Mouse (Mus musculus) brain, adult 2 months (tissue): Measurements from ENCODE around the gene Prkag1.
"Not testable (repeated sequence)": the region's sequence is repeated elsewhere in the genome, so short reads cannot be mapped to it uniquely, and the experiment has no call there.

ENCODE experiments used
- DNase-seq: peaks from one replicate; pipeline ENCODE4 v3.0.0; 2011; ENCODE audit warnings: low read depth, low spot score

Prkag1 gene

GRCm38 (mm10) chr15:98823434-98823833, 7.9 kb downstream of the Prkag1 start:
- DNase-seq = no peak

DNA sequence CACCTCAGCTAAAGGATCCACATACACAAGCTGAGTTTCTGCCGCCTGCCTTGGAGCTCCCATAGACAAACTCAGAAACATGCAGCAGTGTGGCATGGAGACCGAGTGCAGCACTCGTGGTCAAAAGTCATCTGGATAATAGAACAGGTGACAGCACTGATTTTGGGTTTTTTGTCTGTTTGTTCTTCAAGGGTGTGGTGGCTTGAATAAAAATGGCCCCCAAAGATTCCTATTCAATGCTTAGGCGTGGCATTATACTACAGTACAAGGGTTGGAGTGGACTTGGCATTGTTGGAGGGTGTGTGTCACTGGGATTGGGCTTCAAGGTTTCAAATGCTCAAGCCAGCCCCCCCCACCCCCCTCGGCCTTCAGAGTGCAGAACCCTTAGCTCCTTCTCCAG, 9.2 kb downstream of the Prkag1 start:
- no peak for DNase-seq

- DNase-seq = peak; percentile 47
Measured at GRCm38 (mm10) chr15:98821403-98821802, 9.9 kb downstream of the Prkag1 start.

GRCm38 (mm10) chr15:98820937-98821336, 10.4 kb downstream of the Prkag1 start:
- DNase-seq = peak; percentile 51

DNA sequence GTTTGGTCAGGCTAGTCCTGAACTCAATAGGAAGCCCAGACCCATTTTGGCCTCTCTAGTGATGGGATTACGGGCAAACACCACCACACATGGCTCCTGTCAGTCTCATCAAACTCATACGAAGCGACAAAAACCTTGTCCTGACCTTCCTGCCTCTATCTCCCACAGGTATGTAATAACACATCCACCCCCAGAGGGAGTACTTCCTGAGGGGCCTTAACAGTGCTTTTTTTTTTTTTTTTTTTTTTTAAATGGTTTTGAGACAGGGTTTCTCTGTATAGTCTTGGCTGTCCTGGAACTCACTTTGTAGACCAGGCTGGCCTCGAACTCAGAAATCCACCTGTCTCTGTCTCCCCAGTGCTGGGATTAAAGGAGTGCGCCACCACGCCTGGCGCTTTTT, 13.2 kb downstream of the Prkag1 start:
- no peak for DNase-seq

DNA sequence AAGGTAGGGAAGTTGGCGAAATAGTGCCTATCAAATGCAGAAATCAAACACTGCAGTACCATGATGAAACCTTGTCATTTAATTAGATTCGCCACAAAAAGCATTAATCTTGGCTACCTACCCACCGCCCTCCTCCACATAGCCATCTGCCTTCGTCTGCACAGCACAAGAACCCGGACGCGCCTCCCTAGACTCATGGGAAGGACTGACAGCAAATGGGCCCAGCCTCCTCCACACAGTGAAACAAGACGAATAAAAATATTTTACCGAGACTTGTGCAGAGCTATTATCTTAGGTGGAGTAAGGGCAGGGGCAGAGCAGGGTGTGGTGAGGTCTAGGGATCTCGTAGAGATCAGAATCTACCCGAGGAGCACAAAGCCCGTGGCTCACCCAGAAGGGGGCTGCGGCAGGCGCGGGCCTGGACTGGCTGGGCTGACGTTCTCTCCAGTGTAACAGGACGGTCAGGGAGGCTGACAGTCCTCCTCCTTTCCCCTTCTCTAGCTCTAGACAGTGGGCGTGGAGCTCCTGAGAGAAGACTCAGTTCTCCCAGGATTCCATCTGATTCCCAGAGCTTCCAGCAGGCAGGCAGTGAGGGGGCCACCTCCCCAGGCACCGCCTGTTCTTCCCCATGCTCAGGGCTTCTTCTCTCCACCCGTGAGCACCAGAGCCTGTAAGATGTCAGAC, 18.4 kb downstream of the Prkag1 start:
- DNase-seq = peak; percentile 91

GRCm38 (mm10) chr15:98810212-98810611, 21.1 kb downstream of the Prkag1 start:
- DNase-seq = not testable (repeated sequence)

- DNase-seq = peak; percentile 25
Measured at GRCm38 (mm10) chr15:98809390-98809789, 21.9 kb downstream of the Prkag1 start, which contains the start of gene Ddn. TSS of gene Ddn (minus strand) at chr15:98809490.

GRCm38 (mm10) chr15:98808651-98809134, 22.6 kb downstream of the Prkag1 start:
- peak; percentile 97 for DNase-seq

DNA sequence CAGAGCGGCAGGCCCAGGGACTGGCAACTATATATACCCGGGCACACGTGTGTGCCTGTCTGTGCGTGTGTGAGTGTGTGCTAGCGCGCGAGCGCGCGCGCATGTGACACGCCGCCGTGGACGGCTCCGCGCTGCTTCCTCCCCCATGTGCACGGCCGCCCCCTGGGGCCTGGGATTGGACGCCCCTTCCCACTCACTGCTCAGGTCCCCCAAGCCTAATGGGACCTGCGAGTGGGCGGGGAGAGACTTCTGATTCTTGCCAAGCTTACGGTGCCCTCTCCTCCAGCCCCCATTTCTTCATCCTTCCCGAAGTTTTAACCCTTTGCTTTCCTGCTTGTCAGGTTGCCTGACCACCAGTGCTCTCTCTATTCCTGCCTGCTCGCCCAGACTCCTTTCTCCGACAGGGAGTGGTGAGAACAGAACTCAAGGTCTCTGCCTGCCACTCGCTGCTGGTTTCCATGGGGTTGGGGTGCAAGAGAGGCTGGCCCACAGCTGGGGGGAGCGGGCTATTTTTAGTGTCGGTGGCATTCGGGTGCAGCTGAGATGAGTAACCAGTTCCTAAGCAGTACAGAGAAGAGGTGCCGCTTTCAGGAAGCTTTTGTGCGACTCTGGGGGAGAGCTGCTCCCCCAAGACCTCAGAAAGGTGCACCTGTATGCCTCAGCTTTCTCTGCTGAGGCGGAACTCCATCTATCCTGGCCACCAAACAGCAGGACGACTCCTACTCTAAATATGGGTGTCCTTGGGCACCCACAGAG, 23.2 kb downstream of the Prkag1 start:
- DNase-seq = peak; percentile 91

DNA sequence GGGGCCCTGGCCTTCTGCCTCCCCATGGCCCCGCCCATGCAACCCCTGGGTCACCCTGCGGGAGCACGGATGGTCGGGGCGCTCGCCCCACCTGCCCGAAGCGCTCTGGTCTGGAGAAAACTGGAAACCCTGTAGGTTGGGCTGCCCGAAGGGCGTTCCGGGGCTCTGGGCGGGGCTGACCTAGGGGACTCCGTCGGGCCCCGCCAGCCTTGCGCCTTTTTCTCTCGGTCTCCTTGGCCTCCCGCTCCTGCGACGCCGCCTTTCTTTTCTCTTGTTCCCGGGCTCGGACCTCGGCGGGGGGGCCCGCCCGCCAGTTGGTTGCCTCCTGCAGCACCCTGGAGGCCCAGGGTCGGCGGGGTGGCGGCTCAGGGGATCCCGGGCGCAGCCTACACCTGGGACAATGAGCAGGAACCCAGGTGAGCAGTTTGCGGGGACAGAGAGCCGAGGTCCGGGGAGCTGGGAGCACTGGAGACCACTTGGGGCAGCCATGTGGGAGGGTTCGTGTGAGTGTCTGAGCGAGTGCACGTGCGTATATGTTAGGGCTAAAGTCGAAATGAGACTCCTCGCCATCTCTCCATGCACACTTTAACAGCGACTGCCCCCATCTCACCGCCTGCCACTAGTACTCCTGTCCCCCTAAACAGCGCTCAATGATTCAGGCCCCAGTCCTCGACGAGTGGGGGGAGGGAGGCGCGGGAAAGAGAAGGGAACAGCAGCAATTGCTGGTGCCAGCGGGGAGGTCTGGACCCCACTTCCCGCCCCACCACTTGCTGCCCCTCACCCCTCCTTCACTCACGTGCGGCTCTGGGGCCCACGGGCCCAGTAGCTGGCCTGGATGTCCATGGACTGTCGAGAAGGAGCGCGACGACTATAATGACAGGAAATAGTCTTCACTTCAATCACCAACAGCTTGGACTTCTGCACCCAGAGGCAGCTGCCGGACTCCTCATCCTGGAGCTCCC, 24.2 kb downstream of the Prkag1 start:
- peak; percentile 39 for DNase-seq

DNA sequence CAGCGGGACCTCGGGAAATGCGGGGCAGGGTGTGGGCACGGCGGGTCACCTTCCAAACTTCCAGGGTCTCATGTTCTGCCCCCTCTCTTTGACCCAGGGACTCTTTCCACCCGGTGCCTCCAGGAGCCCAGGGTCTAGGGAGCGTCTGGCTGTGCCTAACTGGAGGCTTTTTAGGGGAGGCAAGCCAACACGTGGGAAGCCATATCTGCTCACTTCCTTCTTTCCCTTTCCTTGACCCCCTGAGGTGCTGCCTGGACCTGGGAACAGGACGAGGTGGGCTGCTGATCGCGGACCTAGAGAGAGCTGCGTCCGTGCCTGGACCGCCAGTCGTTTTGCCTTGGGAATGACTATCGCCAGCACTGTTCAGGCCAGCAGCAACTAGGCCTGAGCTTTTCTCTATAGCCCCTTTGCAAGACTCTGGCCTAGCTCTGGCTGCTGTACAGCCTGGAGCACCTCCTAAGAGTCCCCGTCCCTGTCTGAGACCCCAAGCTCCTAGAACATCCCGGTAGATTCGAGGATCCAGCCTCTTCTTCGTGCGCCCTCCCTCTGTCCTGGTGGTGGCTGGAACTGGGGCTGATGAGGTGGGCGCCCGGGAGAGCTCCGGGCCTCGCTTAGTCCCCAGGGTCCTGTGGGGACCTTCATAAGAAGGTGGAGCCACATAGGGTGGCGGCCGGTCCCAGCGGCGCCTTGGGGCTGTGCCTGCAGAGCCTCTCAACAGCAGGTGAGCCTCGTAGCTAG, 25.1 kb downstream of the Prkag1 start:
- DNase-seq = no peak

GRCm38 (mm10) chr15:98805324-98806040, 25.8 kb downstream of the Prkag1 start:
- peak; percentile 85 for DNase-seq

DNA sequence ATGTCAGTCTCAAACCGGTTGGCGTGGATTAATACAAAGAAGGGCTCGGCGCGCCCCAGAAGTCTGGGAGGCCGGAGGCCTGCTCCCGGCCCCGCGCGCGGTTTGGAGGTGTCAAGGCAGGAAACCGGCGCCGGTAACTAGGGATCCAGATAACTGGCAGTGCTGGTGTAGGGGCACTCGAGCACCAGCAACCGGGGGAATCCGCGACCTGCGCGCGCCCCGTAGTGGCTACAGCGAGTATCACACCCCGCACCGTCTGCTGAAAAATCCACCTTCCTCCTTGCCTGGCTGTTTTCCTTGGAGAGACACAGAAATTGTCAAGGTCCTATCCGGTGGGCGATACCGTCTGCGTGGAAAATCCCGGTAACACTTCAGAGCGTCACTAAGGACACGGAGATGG, 27.3 kb downstream of the Prkag1 start:
- peak; percentile 86 for DNase-seq

DNA sequence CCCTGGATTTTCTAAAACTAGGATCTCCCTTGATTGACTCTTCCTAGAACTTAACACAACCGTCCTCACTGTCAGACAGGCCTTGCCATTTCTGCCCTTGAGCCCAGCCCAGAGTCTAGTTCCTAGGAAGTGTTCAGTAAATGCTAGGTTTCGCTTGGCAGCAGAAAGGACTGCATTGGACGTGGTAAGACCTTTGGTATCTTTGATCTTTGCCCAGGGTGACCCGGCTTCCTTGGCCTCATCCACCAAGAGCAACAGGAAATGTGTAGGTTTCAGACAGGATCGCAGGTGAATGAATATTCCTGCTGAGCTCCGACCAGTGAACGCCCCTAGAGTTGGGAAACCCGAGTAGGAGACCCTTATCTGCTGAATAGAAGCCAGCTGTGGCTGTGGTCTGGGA, 28.4 kb downstream of the Prkag1 start:
- no peak for DNase-seq

GRCm38 (mm10) chr15:98799396-98799795, 31.9 kb downstream of the Prkag1 start:
- peak; percentile 83 for DNase-seq

GRCm38 (mm10) chr15:98798903-98799302, 32.4 kb downstream of the Prkag1 start:
- no peak for DNase-seq

- DNase-seq = no peak
Measured at GRCm38 (mm10) chr15:98797835-98798492, 33.4 kb downstream of the Prkag1 start.

DNA sequence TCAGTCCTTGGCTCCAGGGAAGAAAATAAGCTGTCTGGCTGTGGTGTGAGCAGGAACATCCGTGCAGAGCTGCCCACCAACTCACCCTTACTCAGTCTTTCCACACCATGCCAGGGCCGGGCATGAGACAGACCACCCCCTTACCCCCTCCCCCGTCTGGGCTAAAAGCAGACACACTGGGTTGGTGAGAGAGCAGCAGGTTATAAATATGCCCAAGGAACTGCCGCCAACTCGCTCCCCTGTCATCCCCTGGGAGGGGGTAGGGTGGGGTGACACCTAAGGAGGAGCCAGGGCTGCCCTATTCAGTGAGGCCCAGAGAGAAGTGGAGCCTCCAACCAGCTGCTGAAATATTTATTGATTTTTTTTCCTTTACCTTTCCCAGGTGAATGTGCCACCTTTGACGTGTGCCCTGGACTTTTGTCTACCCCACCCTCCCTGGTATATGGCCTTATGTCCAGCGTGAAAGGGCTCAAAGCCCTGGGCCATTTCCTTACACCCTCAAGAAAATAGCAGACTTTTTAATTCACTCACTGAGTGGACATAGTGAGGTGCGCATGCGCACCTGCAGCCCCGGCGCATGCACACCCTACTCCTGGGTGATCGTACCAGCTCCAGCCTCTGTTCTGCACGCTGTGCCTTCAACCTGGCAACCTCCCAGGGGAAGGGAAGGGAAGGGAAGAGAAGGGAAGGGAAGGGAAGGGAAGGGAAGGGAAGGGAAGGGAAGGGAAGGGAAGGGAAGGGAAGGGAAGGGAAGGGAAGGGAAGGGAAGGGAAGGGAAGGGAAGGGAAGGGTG, 34.3 kb downstream of the Prkag1 start:
- peak; percentile 76 for DNase-seq
